Mouse (Mus musculus) embryonic stem cell, embryonic (primary cell): ENCODE measurements around the gene Nudt15.

Experiments used
- CTCF ChIA-PET, 4 experiments: fragments of 300-600 bp in 2 of 4; fragments of 350-600 bp in 2 of 4; sonication (Branson Sonifier 250); formaldehyde crosslinking; loops; one replicate each; lab custom pipeline; 2022; ENCODE audit warnings: inconsistent platforms in 2 of 4; lab: Charles Lee
- POLR2A ChIA-PET, 4 experiments: fragments of 300-600 bp in 2 of 4; fragments of 350-600 bp in 2 of 4; sonication (Branson Sonifier 250); formaldehyde crosslinking; loops; one replicate each; lab custom pipeline; 2022; ENCODE audit warnings: antibody characterized with exemption in 4 of 4, inconsistent platforms in 1 of 4; lab: Charles Lee

The Nudt15 gene

GRCm38 (mm10) chr14:73524766-73525448, 23.1 kb downstream of the Nudt15 start, which contains the start of gene Sucla2:
Gene Sucla2, plus strand, starts transcription at chr14:73525319.
- ChIA-PET POLR2A (interaction anchor here (0.6 to 2.2 kb wide), 29 partner anchors 9 to 154 kb away, joined by 3 to 13 read pairs (median 4); partner anchors contain the start of genes Med4 (in 4 of the 4) and Itm2b (in 1 of the 4)), CTCF (interaction anchor here (0.5 to 1.6 kb wide), 36 partner anchors 9 to 1209 kb away, joined by 3 to 15 read pairs (median 4); partner anchors contain the start of genes Med4 (in 4 of the 4), Esd (in 1 of the 4) and Nudt15 (in 1 of the 4))

GRCm38 (mm10) chr14:73524136-73524535, 23.9 kb downstream of the Nudt15 start:
- POLR2A ChIA-PET: interaction anchor here (0.9 to 2.2 kb wide), 19 partner anchors 8 to 139 kb away, joined by 3 to 13 read pairs (median 4); partner anchors contain the start of genes Med4 (in 4 of the 4) and Itm2b (in 1 of the 4)
- CTCF ChIA-PET: interaction anchor here (0.7 to 1.6 kb wide), 14 partner anchors 8 to 221 kb away, joined by 3 to 15 read pairs (median 4); partner anchors contain the start of genes Med4 (in 4 of the 4) and Nudt15 (in 1 of the 4)

- ChIA-PET CTCF (interaction anchor here (0.6 to 1.9 kb wide), 9 partner anchors 8 to 128 kb away, joined by 3 to 15 read pairs (median 3); partner anchors contain the start of gene Sucla2 (in 4 of the 4)), POLR2A (interaction anchor here (0.7 to 1.1 kb wide), 5 partner anchors 15 to 24 kb away, joined by 3 to 11 read pairs (median 7); partner anchors contain the start of gene Sucla2 (in 4 of the 4))
Measured at GRCm38 (mm10) chr14:73509765-73510423, 38.1 kb downstream of the Nudt15 start, which contains the start of gene Med4. Gene Med4, plus strand, starts transcription at chr14:73510025.

GRCm38 (mm10) chr14:73508630-73509395, 39.2 kb downstream of the Nudt15 start:
- POLR2A ChIA-PET: interaction anchor here in 2 of 4 experiments (1.3 to 2.4 kb wide), 2 partner anchors 16 to 126 kb away, joined by 3 to 6 read pairs; partner anchors contain the start of gene Sucla2 (in 1 of the 2)
- CTCF ChIA-PET: interaction anchor here in 3 of 4 experiments (0.6 to 2.3 kb wide), 3 partner anchors 13 to 121 kb away, joined by 3 to 7 read pairs (median 5); partner anchors contain the start of gene Sucla2 (in 1 of the 3)

- ChIA-PET POLR2A (interaction anchor here in 3 of 4 experiments (1.1 to 3.0 kb wide), 4 partner anchors 12 to 125 kb away, joined by 3 to 11 read pairs (median 5); partner anchors contain the start of gene Sucla2 (in 2 of the 3)), CTCF (interaction anchor here (0.7 to 3.2 kb wide), 5 partner anchors 12 to 17 kb away, joined by 3 to 13 read pairs (median 7); partner anchors contain the start of gene Sucla2 (in 2 of the 4))
Measured at GRCm38 (mm10) chr14:73507702-73508376, 40.2 kb downstream of the Nudt15 start.

- POLR2A ChIA-PET: interaction anchor here in 3 of 4 experiments (1.1 to 3.0 kb wide), 4 partner anchors 11 to 125 kb away, joined by 3 to 11 read pairs (median 5); partner anchors contain the start of gene Sucla2 (in 2 of the 3)
- CTCF ChIA-PET: interaction anchor here in 3 of 4 experiments (0.7 to 3.2 kb wide), 4 partner anchors 11 to 18 kb away, joined by 4 to 13 read pairs (median 9); partner anchors contain the start of gene Sucla2 (in 1 of the 3)
Measured at GRCm38 (mm10) chr14:73507200-73507599, 40.8 kb downstream of the Nudt15 start.

- POLR2A ChIA-PET: interaction anchor here (0.6 to 3.0 kb wide), 5 partner anchors 10 to 124 kb away, joined by 3 to 11 read pairs (median 5); partner anchors contain the start of gene Sucla2 (in 2 of the 4)
Measured at GRCm38 (mm10) chr14:73506283-73506682, 41.8 kb downstream of the Nudt15 start.

GRCm38 (mm10) chr14:73503237-73503933, 44.7 kb downstream of the Nudt15 start:
- ChIA-PET POLR2A (interaction anchor here in 1 of 4 experiments (0.9 kb wide), 1 partner anchor 22 kb away, joined by 4 read pairs; no protein-coding TSS in a partner anchor), CTCF (no interaction called here)

More at GRCm38 (mm10) chr14:73506283-73506682, 41.8 kb downstream of the Nudt15 start:
- CTCF ChIA-PET: interaction anchor here in 3 of 4 experiments (0.5 to 3.2 kb wide), 5 partner anchors 11 to 32 kb away, joined by 3 to 13 read pairs (median 7); partner anchors contain the start of gene Sucla2 (in 1 of the 3)

GRCm38 (mm10) chr14:73502591-73503184, 45.4 kb downstream of the Nudt15 start:
- POLR2A ChIA-PET: interaction anchor here in 1 of 4 experiments (0.9 kb wide), 1 partner anchor 21 kb away, joined by 4 read pairs; no protein-coding TSS in a partner anchor
- CTCF ChIA-PET: no interaction called here

GRCm38 (mm10) chr14:73501721-73502120, 46.3 kb downstream of the Nudt15 start:
- POLR2A ChIA-PET: interaction anchor here in 1 of 4 experiments (0.6 kb wide), 2 partner anchors 142 to 155 kb away, joined by 3 to 5 read pairs; no protein-coding TSS in a partner anchor
- CTCF ChIA-PET: interaction anchor here in 1 of 4 experiments (0.9 kb wide), 1 partner anchor 8 kb away, joined by 3 read pairs; the partner anchor contains the start of gene Med4

- CTCF ChIA-PET: interaction anchor here in 1 of 4 experiments (0.9 kb wide), 1 partner anchor 9 kb away, joined by 3 read pairs; the partner anchor contains the start of gene Med4
- POLR2A ChIA-PET: interaction anchor here in 1 of 4 experiments (0.6 kb wide), 1 partner anchor 155 kb away, joined by 5 read pairs; no protein-coding TSS in a partner anchor
Measured at GRCm38 (mm10) chr14:73501283-73501682, 46.8 kb downstream of the Nudt15 start.

- ChIA-PET CTCF (interaction anchor here (0.6 to 1.7 kb wide), 8 partner anchors 10 to 248 kb away, joined by 3 to 22 read pairs (median 7); no protein-coding TSS in a partner anchor), POLR2A (interaction anchor here in 1 of 4 experiments (2.1 kb wide), 1 partner anchor 11 kb away, joined by 11 read pairs; no protein-coding TSS in a partner anchor)
Measured at GRCm38 (mm10) chr14:73495753-73496152, 52.3 kb downstream of the Nudt15 start.

GRCm38 (mm10) chr14:73494122-73494521, 53.9 kb downstream of the Nudt15 start:
- ChIA-PET POLR2A (interaction anchor here in 1 of 4 experiments (0.7 kb wide), 1 partner anchor 176 kb away, joined by 5 read pairs; no protein-coding TSS in a partner anchor), CTCF (interaction anchor here in 3 of 4 experiments (0.5 to 1.3 kb wide), 4 partner anchors 16 to 388 kb away, joined by 3 to 9 read pairs (median 4); partner anchors contain the start of gene Med4 (in 1 of the 3))

GRCm38 (mm10) chr14:73493356-73493755, 54.7 kb downstream of the Nudt15 start:
- POLR2A ChIA-PET: no interaction called here
- CTCF ChIA-PET: interaction anchor here in 2 of 4 experiments (0.6 to 1.0 kb wide), 2 partner anchors 16 to 387 kb away, joined by 3 to 9 read pairs; no protein-coding TSS in a partner anchor

GRCm38 (mm10) chr14:73486641-73487040, 61.4 kb downstream of the Nudt15 start:
- POLR2A ChIA-PET: interaction anchor here in 1 of 4 experiments (0.8 kb wide), 1 partner anchor 23 kb away, joined by 3 read pairs; the partner anchor contains the start of gene Med4

More at GRCm38 (mm10) chr14:73486641-73487040, 61.4 kb downstream of the Nudt15 start:
- CTCF ChIA-PET: no interaction called here
